Mouse (Mus musculus) frontal cortex, postnatal 10 days (tissue): Measurements from ENCODE around the gene Olfr191.
"Not testable (repeated sequence)": the region's sequence is repeated elsewhere in the genome, so short reads cannot be mapped to it uniquely, and the experiment has no call there.

Experiments used
- DNase-seq, 2 experiments: peaks; one replicate each; pipeline ENCODE4 v3.0.0; 2022; ENCODE audit warnings: low spot score in 2 of 2, mixed read lengths in 1 of 2

Olfr191 gene

DNA sequence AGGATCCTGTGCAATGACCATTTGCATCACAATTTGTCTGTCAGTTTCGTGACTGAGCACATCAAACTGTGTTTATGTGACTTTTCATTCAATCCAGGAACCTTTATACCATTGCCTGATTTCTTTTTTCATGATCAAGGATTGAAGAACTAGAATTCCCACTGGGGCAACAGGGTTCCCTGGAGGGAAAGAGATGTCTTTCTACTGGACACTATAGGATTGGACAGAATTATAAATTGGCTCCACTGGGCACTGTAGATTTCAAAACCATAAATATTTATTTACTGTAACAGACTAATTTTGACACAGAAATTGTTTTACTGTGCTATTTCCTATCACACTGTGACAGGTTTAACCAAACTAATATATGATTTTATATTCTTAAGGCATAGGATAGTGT lies at the start of gene Olfr191:
TSS of gene Olfr191 (minus strand) at position 101 of the 400 bp plus-strand sequence.
- not testable (repeated sequence) for DNase-seq

DNA sequence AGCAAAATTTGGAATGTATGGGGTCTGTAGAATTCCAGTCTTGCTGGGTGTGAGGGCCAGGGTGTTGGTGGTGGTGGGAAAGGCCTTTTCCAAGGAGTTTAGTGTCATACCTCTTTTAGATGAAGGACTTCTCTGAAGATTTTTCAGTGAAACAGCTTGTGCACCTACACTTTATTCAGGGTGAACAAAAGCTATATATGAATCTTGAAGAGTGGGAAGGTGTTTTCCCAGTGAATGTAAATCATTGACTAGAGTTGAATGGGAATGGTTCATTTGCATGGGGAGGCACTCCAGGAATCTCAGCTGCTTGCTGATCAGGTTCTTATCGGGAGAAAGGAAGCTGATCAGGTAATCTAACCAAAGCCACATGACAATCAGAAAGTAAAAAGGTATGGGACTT lies 41.1 kb upstream of the Olfr191 start:
- no peak for DNase-seq

DNA sequence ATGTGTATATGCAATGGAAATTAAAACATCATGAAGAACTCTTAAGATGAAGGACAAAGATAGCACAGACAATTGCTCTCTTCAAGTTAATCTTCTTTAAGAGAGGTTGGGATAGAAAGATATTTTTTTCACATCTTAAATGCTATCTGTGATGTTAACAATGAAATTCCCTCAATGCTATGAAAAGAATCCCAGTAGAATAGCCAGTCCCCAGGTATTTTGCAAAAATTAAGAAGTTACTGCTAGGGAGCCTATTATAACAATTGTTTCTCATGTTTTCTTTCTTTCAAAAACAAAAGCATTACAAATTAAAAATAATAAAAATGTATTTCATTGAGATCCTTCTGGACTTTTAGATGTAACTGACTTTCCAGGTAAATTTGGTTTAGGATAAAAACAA lies 31.3 kb upstream of the Olfr191 start, which contains the start of gene Olfr194:
TSS of gene Olfr194 (minus strand) at position 101 of the 400 bp plus-strand sequence.
- DNase-seq = no peak

DNA sequence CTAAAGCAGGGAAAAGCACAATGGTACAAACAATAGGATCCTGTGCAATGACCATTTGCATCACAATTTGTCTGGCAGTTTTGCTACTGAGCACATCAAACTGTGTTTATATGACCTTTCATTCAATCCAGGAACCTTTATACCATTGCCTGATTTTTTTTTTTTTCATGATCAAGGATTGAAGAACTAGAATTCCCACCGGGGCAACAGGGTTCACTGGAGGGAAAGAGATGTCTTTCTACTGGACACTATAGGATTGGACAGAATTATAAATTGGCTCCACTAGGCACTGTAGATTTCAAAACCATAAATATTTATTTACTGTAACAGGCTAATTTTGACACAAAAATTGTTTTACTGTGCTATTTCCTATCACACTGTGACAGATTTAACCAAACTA lies 22.2 kb upstream of the Olfr191 start, which contains the start of gene Olfr193:
TSS of gene Olfr193 (minus strand) at position 101 of the 400 bp plus-strand sequence.
- no peak for DNase-seq

DNA sequence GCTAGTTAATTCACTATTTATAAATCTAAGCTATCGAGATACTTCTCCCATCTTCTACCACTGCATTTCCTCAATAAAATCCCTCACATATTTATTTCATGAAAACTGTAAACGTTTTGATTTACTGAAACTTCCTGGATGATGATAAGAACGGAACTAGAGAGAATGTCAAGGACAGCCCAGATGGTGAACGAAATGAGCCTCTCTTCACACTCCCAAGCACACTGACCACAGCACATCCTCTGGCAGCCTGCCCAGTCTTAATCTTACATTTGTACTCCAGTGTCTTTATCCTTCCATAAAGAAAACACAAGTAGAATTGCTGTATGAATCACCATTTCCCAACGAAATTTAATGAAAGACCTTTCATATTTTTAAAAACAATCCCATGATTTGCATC lies 18.9 kb upstream of the Olfr191 start:
- not testable (repeated sequence) for DNase-seq

DNA sequence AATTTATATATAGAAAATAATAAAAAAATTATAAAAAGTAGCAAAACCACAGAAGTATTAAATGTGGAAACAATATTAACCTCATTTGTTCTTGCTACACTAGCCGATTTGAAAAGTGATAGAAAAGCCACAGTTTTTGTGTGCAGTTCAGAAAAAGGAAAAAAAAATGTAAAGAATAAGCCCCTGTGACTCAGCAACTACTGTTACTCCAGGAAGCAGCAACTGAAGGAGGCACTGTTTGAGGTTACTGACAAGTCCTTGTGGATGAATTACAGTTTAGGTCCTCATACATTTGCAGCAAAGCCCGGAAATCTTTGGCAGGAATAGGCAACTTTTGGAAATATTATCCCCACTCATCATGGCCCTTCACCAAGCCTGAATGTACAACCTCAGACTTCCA lies 15.7 kb upstream of the Olfr191 start:
- no peak for DNase-seq

DNA sequence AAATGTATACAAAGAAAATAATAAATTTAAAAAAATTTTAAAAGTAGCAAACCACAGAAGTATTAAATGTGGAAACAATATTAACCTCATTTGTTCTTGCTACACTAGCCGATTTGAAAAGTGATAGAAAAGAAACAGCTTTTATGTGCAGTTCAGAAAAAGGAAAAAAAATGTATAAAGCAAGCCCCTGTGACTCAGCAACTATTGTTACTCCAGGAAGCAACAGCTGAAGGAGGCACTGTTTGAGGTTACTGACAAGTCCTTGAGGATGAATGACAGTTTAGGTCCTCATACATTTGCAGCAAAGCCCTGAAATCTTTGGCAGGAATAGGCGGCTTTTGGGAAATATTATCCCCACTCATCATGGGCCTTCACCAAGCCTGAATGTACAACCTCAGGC lies 8.5 kb downstream of the Olfr191 start:
- not testable (repeated sequence) for DNase-seq

DNA sequence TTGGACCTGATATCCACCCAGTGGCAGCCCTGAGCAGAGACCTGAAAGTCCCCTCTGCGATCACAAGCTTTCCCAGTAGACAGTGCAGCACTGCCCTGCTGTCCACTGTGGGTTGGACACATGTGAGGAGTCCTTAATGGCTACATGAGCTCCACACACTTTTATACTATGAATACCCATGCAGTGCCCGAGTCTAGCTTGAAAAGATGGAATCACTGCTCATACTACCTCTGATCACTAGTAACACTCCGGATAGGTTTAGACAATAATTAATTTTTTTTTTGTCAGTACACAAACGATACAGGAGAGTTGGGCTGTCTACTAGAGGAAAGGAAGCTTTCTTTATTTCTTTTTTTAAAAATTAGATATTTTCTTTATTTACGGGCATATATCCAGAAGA lies 11.7 kb downstream of the Olfr191 start, which contains the start of gene Olfr190:
TSS of gene Olfr190 (minus strand) at position 101 of the 400 bp plus-strand sequence.
- no peak for DNase-seq

DNA sequence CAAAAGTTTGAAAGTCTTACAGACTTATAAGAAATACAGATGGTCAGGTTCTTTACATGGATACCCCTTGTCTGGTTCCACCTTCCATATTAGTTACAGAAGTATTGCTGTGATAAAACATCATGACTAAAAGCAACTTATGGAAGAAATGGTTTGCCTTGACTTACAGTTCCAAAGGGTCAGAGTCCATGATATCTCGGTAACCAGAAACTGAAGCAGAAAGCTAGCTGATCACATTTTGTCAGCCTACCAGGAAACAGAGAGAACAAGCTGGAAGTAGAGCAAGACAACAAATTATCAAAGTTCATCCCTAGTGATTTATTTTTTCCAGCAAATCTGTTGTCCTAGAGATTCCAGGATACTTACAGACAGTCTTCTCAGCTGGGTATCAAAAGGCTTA lies 16.1 kb downstream of the Olfr191 start:
- no peak for DNase-seq

DNA sequence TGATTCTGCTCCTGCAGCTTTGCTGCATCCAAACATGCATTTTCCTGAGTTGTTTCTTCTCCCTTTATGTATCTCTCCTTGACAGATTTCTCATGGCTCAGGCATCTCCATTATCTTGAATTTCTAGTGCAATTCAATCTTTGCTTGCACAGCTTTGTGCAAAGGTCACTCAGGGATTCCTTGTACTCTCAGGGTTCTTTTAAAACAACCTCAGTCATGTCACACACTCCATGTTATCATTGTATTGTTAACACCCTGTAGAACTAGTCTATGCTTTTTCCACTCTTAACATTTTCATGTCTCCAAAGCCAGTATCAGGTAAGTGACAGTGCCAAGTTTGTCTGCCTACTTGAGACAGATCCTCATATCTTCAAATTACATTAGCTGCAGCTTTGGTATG lies 17.9 kb downstream of the Olfr191 start:
- no peak for DNase-seq

DNA sequence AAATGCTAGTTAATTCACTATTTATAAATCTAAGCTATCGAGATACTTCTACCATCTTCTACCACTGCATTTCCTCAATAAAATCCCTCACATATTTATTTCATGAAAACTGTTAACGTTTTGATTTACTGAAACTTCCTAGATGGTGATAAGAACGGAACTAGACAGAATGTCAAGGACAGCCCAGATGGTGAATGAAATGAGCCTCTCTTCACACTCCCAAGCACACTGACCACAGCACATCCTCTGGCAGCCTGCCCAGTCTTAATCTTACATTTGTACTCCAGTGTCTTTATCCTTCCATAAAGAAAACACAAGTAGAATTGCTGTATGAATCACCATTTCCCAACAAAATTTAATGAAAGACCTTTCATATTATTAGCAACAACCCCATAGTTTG lies 27.2 kb downstream of the Olfr191 start:
- DNase-seq = not testable (repeated sequence)

DNA sequence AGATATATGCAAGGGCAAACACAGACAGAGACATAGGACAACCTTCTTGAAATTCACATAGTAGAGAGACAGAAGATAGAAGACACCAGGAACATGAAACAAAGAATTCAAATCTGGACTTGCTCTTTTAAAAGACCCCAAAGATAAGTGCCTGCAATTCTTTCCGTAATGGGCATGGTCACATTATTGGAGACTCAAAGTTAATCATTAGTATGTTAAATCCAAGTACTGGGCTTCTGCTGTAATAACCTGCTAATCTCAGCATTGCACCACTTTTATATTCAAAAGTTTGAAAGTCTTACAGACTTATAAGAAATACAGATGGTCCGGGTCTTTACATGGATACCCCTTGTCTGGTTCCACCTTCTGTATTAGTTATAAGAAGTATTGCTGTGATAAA lies 40.3 kb downstream of the Olfr191 start:
- not testable (repeated sequence) for DNase-seq

DNA sequence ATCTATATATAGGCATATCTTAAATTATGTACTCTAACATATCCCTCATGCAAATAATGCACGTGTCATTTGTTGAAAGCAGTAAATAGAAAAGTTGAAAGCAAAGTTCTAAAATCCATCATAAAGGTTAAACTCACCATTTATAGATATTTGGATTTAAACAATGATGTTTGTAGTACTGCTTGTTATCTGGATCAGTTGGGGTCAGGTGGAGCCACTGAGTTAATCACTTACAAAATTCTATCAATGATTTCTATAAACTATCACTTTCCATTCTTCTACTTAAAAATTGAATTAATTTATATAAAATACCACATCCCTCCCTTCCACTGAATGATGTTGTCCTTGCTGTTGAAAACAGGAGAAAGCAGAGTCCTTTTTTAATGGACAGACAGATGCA lies 40.8 kb downstream of the Olfr191 start:
- no peak for DNase-seq

DNA sequence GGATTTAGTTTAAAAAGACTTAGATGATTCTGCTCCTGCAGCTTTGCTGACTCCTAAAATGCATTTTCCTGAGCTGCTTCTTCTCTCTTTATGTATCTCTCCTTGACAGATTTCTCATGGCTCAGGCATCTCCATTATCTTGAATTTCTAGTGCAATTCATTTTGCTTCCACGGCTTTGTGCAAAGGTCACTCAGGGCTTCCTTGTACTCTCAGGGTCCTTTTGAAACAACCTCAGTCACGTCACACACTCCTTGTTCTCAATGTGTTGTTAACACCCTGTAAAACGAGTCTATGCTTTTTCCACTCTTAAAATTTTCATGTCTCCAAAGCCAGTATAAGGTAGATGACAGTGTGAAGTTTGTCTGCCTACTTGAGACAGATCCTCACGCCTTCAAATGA lies 42.0 kb downstream of the Olfr191 start:
- no peak for DNase-seq

DNA sequence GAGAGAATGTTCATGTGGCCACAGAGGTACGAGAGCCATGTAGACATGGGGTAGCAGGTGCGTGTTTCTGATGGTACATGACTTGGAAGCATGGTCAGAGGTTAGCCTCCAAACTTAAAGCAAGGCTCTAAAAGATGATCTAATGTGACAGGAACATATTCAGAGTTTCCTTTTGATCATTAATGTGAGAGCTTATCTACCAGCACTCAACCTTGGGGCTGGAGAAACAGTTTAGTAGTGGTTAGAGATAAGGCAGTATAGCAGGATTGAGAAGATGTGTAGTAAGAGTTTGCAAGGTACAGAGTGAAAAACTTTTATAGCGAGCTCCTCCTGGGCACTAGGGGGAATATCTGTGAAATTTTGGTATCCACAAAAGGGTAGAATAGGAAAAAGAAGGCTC lies 43.8 kb downstream of the Olfr191 start:
- no peak for DNase-seq

DNA sequence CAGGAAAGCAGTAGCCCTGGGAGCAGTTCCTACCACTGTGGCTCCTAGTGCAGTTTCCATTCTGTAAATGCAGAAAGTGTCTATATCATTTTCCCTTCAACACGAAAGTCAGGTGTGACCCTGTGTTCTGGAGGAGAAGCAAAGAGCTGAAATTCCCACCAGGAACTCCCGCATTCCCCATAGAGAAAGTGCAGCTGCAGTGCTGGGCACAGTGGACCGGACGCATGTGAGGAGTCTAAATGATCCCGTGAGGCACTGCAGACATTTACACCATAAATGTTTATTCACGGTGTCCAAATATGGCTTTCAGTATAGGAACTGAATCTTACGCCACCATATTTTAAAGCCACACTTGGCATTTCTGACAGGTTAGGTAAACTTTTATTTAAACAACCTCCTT lies 49.9 kb downstream of the Olfr191 start, which contains the start of gene Olfr187:
TSS of gene Olfr187 (minus strand) at position 58 of the 400 bp plus-strand sequence.
- DNase-seq = no peak
